Mouse (Mus musculus): ENCODE measurements around the gene Llgl2.

DNA sequence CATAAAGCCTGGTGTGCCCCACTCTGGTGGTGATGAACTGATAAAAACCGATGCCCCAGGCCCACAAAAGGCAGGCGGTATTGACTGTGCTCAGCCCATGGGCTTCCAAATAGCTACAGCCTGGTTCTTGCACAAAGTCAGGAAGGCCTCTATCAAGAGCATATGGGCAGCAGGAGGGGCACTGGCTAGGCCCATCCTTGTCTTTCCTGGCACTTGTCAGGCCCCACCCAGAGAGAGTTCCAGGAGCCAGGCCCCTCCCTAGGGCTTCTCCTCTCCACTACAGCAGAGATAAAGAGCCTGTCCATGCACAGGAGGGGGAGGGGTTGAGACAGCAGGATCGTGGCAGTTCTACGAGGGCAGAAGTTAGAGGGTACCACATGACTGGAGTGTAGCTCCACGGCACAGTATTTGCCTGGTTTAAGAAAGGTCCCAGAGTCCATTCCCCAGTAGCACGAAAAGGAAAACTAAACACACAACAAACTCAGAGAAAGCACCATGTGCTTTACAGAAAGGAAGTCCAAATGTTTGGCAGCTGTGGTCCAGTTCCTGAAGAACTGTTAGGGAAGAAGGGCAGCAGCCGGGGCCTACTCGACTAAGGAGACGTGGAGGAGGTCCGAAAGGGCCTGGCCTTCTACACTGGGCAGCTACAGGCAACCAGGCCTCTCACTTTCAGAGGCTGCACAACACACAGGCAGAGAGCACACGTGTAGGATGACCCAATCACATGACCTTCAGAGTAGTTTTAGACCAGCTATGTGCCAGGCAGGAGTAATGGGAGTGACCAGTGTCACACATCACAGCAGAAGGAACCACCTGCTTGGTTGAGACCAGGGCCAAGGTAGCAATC, 79.8 kb downstream of the Llgl2 start:
- no peak; the same call in 1 of the 2 replicates for TF ChIP-seq CTCF (IDR thresholded peaks at IDR 0.05)
- no peak for TF ChIP-seq EP300 (IDR thresholded peaks at IDR 0.05)
